Mouse (Mus musculus) olfactory bulb, adult 2 months (tissue): ENCODE measurements at regions not wholly inside any gene's neighbourhood (a gene's known extent, or its start where the extent isn't known, plus 50 kb on each side); places are given as distances from the start of the nearest gene placed in this dataset.

ENCODE experiments used
- CTCF ChIP-seq: fragments of 200-500 bp; IDR thresholded peaks from 2 replicates; pipeline ENCODE4 v1.5.1; 2012; ENCODE audit warnings: low read depth, mild to moderate bottlenecking, low read length, moderate library complexity; ENCODE audit not compliant: insufficient read depth
- POLR2A ChIP-seq: fragments of 200-500 bp; IDR thresholded peaks from 2 replicates; pipeline ENCODE4 v1.6.1; 2012; ENCODE audit warnings: mild to moderate bottlenecking, low read depth, low read length, moderate library complexity; ENCODE audit not compliant: insufficient read depth

DNA sequence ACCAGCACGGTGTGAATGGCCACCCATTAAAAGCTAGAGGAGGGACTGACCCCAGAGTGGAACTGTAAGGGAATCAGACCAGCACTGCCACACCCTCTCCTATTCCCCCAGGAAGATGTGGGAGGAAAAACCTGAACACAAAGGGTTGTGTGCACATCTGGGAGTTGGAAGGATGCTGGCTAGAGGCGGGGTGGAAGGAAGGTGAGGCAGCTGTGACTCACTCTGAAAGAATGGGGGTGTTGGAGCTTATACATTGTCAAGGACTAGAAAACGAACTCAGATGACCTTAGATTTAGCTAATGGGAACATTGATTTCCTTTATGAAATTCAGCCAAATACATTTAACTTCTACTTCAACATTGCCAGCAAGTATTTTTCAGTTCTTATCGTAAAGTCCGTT lies 116.2 kb downstream of the Gm19410 start:
- TF ChIP-seq POLR2A = no peak
- no peak for TF ChIP-seq CTCF
